Mouse (Mus musculus): ENCODE measurements around the gene Bicdl2. TPM values are rescaled to one million over a fixed set of nuclear protein-coding genes. Genes with fewer than 3 reads are reported as not detected.

The Bicdl2 gene
- total RNA-seq, 2 experiments from 2014 or later, result 0.14 TPM; not detected in 1

DNA sequence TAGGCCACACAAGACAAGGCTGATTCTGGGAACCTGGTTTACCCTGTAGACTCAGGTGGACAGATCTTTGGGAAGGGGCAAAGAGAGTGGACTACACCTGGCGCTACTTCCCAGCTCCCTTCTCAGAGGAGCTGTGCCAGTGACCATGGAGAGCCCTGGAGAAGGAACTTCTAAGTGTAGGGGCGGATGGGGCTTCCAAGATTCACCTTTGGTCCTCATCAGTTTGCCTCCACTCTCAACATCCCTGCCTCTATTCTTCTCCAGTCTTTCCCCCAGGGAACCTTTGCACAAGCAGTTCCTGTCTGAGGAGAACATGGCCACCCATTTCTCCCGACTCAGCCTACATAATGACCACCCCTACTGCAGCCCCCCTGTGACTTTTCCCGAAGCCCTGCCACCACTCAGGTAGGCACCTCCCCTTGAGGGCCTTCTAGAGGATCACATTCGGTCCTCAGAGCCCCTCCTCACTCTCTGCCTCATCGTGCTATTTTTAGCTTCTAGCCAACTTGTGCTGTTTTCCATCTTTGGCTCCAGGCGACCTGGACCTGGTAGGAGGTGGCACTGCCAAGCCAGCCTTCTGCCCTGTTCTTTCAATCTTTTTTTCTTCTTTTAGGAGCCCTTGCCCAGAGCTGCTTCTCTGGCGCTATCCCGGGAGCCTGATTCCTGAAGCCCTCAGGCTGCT, 14.1 kb downstream of the Bicdl2 start:
- DNase-seq, result peak; percentile 66

DNA sequence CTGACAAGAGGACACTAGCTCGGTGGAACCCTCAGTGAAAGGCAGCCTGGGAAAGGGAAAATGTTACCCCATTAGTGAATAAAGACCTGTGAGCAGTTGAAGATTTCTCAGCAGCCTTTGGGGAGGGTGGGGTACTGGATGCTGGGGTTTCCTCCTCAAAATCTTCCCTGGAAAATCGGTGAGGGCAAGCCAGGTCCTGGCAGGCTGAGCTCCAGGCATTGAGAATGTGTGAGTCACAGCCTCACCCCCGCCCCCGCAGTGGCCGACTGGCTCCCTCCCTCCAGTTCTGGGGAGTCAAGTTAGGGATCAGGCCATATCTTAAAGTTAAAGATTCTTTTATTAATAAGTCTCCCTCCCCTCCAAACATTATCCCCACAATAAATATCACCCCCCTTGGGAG, 14.8 kb downstream of the Bicdl2 start:
- peak; percentile 78 for DNase-seq

DNA sequence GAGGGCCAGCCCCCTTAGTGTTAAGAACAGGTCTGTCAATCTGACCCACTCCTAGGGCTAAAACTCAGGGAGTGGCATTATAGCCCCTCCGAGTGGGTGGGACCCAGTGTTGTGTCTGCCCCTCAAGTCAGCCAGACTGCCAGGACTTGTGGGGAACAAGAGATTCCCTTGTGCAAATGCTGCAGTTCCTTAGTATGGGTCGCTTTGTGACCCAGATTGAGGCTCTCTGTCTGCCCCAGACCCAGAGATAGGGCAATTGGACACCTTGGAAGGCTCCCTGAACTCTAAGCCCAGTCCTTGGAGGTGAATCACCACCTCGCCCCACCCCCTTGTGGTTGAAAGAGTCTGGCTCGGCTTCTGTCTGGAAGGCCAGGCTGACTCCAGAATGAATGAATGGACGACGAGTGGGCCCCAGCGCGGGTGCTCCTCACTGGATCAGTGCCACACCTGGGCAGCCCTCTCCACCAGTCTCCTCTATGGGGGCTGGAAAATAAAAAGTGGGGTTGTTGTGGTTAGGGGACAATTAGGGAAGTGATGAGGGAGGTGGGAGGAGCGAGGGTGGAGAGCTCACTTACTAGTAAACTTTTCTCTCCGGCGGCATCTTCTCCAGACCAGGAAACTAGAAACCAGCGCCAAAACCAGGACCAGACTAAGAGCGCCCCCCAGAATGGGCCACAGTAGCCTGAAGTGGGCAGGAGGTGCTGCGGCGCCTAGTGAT, 15.4 kb downstream of the Bicdl2 start:
- peak; percentile 69 for DNase-seq

DNA sequence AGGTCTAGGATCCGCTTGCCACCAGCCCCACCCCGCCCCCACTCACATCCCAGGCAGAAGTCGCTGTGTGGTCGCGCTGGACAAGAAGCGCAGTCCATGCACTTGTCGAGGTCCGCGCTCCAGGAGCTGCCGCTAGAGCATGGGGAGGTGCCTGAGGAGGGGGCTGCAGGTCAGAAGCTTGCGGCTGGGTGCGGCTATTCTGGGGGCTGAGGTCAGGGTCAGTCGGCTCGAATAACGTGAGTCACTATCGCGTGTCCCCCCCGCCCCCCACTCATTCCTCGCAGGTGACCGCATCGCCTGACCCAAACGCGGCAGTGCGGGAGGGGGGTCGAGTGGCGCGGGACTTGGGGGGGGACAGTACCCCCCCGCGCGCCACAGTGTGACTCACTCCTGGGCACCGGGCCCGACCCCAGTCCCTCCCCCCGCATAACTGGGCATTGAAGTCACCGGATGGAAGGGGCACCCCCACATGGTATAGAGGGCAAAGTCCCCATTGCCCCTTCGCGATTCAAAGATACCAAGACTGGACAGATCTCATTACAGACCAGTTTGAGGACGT, 16.2 kb downstream of the Bicdl2 start:
- peak; percentile 86 for DNase-seq

DNA sequence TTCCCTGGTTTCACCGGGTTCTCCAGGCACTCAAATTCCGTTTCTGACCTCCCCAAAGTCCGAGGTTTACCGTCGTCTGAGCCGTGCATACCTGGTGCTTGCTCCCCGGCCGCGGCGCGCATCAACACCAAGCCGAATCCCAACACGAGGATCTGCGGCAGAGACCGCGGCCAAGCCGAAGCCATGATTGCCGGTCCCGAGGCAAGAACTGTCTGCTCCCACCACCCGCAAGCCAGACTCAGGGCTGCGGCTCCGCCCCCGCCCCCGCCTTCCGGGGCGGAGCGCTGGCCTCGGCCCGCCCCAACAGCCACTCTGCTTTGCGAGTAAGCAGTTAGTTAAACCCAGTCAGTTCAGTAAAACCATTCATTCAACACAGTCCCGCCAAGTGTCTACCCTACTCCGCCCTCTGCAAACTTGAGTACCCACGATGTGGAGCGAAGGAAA, 17.0 kb downstream of the Bicdl2 start, which contains the start of gene Tnfrsf12a:
TSS of gene Tnfrsf12a (minus strand) at position 233 of the 444 bp plus-strand sequence.
- peak; percentile 90 for DNase-seq

DNA sequence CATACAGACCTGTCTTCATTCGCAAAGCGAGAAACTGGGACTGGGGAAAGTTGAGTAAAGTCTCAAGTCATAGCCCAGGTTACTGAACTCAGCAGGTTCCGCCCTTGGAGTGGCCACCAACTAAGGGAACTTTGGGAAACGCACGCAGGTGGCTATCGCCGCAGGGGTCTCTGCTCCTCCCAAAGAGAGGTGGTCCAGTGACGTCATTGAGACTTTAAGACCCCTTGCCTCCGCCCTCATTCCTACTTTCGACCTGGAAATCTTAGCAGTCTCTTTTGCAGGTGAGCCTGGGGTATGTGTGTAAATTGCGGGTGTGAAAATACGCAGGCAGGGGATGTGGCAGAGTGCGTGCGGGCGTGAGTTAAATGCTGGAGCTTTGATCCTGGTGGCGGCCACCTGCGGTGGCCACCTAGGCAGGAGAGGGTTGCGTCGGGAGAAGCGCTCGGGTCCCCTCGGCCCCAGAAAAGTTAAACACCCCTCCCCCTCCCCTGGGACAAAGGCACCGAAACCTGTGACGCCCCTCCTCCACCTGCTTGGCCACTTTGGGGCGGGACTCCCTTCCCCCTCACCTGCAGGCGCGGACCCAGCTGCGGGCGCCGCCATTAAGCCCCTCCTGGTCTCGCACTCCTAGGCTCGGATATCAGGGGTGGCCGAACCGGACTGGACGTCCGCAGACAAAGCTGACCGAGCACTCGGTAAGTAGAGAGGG, 19.0 kb downstream of the Bicdl2 start, which contains the start of gene Cldn6:
TSS of gene Cldn6 (plus strand) at position 123 of the 709 bp plus-strand sequence.
- no peak for DNase-seq

DNA sequence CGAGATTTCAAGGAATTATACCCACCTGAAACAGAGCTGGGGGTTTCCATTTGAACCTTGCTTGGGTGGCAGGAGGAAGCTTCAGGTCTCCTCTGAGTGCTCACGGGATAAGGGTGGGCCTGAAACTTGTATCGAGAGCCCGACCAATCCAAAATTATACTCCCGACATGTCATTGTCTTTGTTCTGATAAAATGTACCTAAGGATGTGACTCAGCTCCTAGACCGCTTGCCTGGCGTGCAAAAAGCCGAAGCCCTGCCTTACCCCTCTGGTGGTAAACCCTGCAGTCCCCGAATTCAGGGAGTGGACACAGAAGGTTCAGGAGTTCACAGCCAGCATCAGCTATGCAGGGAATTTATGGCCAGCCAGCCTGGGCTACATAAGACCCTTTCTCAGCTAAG, 20.0 kb downstream of the Bicdl2 start:
- no peak for DNase-seq

DNA sequence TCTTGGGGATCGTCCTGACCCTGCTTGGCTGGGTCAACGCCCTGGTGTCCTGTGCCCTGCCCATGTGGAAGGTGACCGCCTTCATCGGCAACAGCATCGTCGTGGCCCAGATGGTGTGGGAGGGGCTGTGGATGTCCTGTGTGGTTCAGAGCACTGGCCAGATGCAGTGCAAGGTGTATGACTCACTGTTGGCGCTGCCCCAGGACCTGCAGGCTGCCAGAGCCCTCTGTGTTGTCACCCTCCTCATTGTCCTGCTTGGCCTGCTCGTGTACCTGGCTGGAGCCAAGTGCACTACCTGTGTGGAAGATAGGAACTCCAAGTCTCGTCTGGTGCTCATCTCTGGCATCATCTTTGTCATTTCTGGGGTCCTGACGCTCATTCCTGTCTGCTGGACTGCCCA, 20.8 kb downstream of the Bicdl2 start:
- no peak for DNase-seq

DNA sequence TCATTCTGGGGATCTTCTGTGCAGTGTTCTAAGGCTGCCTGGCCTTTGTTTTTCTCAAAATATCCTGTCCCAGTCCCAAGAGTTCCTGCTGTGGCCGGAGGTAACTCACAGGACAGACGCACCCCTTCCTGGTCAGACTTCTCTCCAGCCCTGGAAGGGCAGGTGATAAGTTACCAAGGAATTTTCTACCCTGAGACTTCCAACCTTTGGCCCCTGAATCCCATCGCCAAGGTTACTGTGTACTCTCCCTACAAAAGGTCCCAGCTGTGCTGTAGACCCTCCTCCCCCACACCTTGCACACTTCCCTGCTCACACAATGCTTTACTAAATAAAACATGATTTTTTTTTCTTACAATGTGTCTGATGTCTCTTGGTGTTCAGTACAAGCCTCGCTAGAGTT, 21.8 kb downstream of the Bicdl2 start:
- no peak for DNase-seq

DNA sequence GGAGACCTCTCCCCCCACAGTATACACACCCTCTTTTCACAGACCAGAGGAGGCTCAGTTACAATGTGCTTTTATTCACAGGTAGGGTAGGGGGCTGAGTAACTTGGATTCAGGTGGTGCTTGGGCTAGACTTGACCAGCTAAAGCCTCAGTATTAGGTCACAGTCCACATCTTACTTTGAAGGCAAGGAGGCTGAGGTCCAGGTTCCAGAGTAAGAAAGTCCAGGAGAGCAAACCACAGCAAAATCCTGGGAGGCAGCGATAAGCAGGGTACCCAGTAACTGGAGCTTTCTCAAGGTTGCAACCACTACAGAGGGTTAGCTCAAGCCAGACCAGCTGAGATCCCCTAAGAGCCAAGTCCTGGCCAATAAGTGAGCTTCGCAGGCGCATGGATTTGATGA, 22.2 kb downstream of the Bicdl2 start:
- DNase-seq, result no peak

DNA sequence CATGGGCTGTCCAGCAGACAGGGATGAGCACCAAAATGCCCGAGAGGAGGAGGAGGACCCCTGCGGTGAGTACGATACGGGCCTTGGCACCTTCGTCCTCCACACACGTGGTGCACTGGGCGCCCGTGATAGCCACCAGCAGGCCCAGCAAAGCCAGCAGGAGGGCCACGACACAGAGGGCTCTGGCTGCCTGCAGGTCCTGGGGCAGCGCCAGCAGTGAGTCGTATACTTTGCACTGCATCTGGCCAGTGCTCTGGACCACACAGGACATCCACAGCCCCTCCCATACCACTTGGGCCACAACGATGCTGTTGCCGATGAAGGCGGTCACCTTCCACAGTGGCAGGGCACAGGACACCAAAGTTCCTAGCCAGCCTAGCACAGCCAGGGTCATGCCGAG, 22.9 kb downstream of the Bicdl2 start:
- DNase-seq, result no peak

DNA sequence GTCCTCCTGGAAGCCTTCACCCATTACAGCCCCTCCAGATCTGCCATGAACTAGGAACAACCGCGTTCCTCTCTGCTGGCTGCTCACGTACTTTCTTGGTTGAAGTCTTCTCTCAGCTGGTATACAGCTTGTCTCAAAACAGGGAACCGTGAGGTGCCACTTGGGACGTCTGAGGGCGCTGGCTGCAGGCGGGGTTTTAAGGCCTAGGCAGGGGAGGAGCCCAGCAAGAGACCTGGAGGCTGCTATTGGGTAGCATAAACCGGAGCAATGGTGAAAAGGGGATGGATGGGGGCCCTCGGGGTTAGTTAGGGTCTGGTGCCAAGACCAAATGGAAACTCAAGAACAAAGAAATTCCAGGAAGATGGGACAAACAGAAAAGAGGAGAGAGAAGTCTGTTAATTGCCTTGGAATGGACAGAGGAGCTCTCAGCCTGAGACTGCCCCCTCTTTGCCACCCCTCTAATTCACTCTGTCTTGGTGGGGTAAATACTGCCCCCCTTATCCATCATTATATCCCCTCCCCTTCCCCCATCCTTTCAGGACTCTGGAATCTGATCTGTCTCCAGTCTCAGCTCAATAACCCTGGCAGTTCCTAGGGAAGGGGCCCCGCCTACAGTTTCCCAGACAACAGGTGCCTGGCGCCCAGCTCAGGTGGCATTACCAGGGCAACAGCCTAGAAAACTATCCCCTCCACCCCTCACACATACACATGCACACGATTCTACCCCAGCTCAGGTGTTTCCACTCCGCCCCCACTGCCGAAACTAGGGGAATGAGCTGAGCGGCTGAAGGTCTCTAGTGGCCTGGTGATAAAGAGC, 23.8 kb downstream of the Bicdl2 start, which contains the start of gene Cldn9:
TSS of gene Cldn9 (minus strand) at position 171 of the 817 bp plus-strand sequence.
- no peak for DNase-seq

DNA sequence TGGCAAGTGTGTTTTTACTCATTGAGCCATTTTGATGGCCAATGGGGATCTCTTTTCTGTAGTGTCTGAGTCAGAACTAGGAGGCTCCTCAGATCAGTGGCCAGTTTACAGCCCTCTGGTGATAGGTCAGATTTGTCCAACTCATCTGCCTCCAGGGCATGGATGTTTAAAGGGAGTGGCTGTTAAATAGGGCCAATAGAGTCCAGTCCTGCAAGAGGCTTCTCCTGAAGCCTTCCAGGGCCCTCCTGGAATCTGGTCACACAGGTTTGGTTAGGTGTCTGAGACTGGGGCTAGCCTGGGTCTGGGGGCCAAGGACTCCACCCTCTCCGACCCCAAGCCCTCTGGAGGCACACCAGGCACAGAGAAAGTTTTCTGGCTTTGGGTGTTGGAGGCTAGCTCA, 34.2 kb downstream of the Bicdl2 start:
- no peak for DNase-seq

DNA sequence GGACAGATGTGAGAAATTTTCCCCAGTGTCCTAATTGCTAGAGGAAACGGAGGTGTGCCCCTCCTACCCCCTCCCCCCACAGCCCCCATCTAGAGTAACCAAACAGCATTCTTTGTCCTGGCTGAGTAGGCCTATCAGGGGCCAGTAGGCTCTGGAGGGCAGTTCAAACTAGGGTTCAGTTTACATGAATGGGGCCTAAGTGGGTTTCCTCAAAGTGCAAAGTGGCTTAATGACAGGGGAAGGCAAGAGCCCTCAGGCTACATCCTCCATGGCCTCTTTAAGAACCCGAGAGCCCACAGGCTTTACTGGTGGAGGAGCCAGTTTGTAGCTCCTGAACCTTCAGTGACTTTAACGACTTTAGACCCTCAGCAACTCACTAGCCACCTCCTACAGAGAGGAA, 35.5 kb downstream of the Bicdl2 start:
- DNase-seq, result no peak

DNA sequence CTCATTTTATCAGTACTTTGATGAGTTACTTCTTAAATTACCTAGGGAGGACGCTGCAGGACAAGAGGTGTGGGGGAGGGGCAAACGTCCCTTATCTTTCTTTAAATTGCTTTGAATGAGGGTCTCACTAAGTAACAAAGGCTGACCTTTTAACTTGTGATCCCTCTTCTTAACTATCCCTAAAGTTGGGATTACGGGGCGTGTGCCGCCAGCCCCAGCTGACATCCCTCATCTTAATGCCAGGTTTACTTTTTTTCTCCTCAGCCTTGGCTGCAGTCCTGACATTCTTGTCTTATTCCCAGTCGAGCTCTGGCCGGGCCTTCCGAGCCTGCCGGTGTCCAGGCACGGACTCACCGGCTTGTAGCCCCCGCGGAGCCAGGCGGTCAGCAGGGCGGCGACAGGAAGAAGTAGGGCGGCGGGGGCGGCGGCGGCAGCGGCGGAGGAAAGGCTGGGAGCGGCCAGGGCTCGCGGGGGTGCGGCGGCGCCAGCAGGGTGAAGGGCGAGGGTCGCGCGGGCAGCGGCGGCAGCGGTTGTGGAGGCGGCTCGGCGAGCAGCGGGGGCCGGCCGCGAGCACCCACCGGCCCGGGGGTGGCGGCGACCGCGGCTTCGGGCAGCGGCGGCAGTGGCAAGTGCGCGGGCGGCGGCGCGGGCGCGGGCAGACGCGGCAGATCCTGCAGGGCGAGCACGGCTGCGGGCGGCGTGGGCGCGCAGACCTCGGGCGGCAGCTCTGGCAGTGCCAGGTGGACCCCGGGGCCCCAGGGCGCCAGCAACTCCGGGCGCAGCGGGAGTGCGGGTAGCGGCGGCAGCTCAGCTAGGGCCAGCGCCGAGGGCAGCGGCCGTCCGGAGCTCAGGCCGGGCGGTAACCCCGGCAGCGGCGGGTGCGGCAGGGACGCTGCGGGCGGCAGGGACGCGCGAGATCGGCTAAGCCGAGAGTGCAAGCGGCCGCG, 39.1 kb downstream of the Bicdl2 start:
- DNase-seq, result peak; percentile 58

DNA sequence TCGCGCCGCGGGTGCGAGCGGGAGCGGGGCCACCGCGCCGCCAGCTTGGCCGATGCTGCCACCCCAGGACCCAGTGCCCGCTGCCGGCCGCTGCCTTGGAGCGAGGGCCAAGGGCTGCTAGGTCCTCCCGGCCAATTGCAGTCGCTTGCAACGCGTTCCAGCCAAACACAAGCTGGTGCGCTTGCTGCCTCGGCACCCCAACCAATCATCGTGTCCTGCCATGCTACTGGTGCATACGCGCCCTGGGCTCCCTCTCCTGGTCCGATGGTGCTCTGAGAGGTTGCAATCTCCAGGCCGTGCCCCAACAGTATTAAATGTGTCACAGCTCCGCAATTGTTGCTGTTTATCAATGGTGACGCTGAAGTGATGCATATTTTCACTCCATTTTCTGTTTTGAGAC, 39.8 kb downstream of the Bicdl2 start:
- DNase-seq, result peak; percentile 91

DNA sequence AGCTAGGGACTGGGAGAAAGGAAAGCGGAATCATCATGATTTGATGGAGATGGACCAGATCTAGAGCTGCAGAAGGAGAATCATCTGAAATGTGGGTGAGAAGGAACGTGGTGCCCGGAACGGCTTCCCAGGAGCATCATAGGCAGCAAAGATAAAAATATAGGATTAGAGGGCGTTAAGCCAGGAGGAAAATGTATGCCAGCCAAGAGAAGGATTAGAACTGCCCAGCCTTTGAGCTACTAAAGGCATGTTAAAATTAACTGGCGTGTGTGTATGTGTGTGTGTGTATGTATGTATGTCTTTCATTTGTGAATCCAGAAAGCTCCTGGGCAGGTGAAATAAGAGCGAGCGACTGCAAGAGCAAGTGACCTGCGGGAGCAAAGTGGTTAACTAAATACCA, 43.0 kb downstream of the Bicdl2 start:
- no peak for DNase-seq

DNA sequence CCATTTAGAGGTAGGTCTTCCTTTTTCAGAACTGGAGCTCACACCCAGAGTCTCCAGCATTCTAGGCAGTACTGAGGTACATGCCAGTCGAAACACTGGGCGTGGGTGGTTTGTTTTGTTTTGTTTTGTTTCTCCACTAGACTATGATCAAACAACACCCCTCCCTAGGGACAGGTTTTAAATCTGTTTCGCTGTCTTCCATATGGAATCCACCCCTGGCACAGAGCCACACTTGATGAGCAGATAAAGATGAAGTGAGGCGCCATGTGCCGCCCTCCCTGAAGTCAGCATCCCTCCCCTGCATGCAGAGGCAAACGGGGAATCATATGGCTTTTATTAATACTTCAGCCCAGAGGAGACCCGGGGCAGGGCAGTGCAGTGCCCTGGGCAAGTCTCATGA, 44.4 kb downstream of the Bicdl2 start:
- no peak for DNase-seq

DNA sequence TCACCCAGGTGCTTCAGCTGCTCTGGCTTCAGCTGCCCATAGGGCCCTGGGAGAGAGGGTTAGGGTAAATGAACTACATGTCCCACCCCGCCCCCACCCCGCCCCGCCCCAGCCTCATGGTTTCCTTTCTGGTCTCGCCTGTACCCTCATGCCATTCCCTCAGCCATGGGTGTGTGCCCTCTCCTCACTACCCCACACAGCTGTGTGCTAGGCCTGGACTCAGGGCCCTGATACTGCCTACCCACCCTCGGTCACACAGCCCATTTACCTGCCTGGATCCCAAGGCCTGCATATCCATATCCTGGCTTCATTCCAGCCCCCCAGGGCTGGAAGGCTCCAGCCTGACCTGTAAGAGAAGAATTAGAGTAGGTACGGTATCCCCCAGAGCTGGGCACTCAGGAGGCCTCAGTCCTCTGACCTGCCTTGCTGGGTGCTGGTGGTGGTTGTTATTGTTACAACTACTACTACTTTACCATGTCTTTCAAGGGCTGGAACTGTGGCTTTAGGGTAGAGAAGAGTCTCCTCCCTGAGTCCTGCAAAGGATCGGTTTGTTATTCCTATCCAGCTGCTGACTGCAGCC, 45.3 kb downstream of the Bicdl2 start:
- DNase-seq, result no peak

DNA sequence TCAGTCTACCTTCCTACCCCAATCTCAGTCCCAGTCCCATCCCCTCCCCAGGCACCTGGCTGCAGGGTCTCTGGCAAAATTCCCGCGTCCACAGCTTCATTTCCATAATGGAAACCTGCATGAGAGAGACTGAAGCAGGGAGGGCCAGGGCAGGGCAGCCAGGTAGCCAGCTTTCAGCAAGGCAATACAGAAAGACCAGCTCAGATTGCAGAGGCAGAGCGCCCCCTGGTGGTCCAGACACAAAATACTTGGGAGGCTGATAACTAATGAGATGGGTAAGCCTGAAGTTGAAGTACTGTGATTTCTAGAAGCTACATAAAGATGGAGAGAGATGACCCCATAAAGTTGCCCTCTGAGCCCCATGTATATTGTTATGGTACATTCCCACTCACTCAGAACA, 45.9 kb downstream of the Bicdl2 start:
- DNase-seq, result peak; percentile 81
